Mouse (Mus musculus): ENCODE results near the gene Rgs3. TPM values are rescaled to one million over a fixed set of nuclear protein-coding genes. Genes with fewer than 3 reads are reported as not detected.
"Not testable (repeated sequence)": the region's sequence is repeated elsewhere in the genome, so short reads cannot be mapped to it uniquely, and the experiment has no call there.

Rgs3 gene
- polyA plus RNA-seq, 1 experiment from 2014 or later, result 31.3 TPM

DNA sequence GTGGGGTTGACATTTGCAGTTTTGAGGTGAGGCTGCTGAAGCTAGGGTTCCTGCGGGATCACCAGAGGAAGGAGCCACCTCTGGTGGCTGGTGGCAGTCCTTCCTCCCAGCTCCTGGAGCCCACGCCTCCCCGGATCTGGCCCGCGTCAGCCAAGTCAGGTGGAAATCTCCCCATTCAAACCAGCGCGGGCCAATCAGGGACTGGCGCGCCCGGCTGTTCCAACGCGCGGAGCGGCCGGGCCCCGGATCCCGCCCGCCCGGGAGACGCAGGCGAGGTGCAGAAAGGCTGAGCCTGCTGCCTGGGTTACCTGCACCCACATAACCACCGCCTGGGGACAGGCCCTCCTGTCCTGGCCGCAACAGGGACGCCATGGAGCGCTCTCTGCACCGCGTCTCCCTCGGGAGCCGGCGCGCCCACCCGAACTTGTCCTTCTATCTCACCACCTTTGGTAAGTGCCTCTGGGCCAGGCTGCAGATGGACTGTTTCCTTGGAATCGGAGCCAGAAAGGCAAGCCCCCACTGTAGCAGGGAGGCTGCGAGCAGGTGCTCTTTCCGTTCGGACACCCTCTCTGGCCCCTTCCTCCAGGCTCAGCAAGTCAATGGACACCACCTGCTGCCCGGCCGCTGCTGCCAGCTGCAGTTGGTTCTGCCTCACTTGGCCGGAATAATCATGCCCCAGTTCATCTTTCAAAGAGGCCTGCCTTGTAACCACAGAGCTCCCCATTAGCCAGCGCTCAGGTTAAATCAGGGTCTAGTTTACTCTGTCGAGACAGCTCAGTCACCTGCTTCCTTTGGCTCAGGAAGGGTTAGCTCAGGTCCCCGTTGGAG lies 23.8 kb downstream of the Rgs3 start:
- Histone ChIP-seq H3K27ac (ENCODE audit: low read depth, low read length) (peak overlapping the region; percentile 75), H3K27me3 (ENCODE audit: control insufficient read depth, insufficient read depth, low read length) (peaks cover 8% of the 10 kb centered on the region; the same call in 1 of the 2 replicates), H3K4me2 (replicated peaks; ENCODE audit: low read depth, low read length) (peak overlapping the region; percentile 97), H3K9me3 (ENCODE audit: control insufficient read depth, low read length) (no peaks in the 10 kb centered on the region), H3K4me3 (ENCODE audit: low read depth, low read length) (peak overlapping the region; percentile 55), H3K36me3 (ENCODE audit: control insufficient read depth, insufficient read depth, low read length) (no peaks in the 10 kb centered on the region; the same call in 1 of the 2 replicates), H3K4me1 (replicated peaks; ENCODE audit: control insufficient read depth, insufficient read depth, low read length) (peaks cover 14% of the 10 kb centered on the region; the same call in 1 of the 2 replicates), H3K9ac (ENCODE audit: low read depth, low read length) (peak overlapping the region; percentile 75)
- 3% methylated on average over 42 of the region's 42 CpGs for WGBS
- peak; percentile 78 for DNase-seq (ENCODE audit: low spot score)
- peak; percentile 92 for ATAC-seq (ENCODE audit: low FRiP score)

DNA sequence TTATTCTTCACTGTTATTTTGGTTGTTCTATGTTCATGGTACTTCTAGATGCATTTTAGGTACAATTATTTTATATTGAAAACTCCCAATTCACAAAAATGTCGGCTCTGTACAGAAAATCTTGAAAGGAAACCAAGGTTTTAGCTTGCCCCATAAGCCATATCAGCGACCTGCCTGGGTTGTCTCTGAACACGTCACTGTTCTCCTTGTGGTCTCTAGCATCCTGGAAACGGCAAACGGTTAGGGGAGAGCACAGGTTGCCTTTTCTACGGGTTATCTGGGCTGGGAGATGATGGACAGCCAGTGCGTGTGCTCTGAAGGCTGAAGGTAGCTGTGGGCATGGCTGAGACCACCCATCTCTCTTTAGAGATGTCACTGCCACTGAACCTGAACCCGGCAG lies 27.4 kb downstream of the Rgs3 start:
- no peak overlapping the region for H3K4me2 ChIP-seq (replicated peaks; ENCODE audit: low read depth, low read length)

DNA sequence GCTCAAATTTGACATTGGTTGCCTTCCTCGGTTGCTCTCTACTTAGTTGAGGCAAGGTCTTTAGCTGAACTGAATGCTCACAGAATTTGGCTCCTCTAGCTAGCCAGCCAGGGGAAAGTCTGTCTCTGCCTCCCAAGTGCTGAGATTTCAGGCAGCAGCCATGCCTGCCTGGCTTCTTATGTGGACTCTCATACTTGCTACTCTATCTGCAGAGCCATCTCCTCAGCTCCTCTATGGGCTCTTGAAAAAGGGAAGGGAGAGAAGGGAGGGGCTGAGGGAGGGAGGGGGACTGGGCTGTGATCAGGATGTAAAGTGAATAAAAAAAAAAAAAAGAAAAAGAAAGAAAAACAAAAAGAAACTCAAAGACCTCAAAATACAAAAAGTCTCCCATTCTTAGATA lies 31.2 kb downstream of the Rgs3 start:
- no peak for ATAC-seq (ENCODE audit: low FRiP score)
- 95% methylated on average over 1 of the region's 1 CpGs for WGBS
- no peaks in the 10 kb centered on the region for H3K27me3 ChIP-seq (ENCODE audit: control insufficient read depth, insufficient read depth, low read length)
- no peak overlapping the region for H3K4me3 ChIP-seq (ENCODE audit: low read depth, low read length)
- no peaks in the 10 kb centered on the region; the same call in 1 of the 2 replicates for H3K36me3 ChIP-seq (ENCODE audit: control insufficient read depth, insufficient read depth, low read length)
- H3K27ac ChIP-seq (ENCODE audit: low read depth, low read length), result no peak overlapping the region
- H3K4me2 ChIP-seq (replicated peaks; ENCODE audit: low read depth, low read length), result no peak overlapping the region
- no peak overlapping the region for H3K9ac ChIP-seq (ENCODE audit: low read depth, low read length)
- H3K4me1 ChIP-seq (replicated peaks; ENCODE audit: control insufficient read depth, insufficient read depth, low read length), result peaks cover 4% of the 10 kb centered on the region; the same call in 1 of the 2 replicates
- H3K9me3 ChIP-seq (ENCODE audit: control insufficient read depth, low read length), result no peaks in the 10 kb centered on the region
- no peak for DNase-seq (ENCODE audit: low spot score)

More for the DNA sequence above, 27.4 kb downstream of the Rgs3 start:
- 92% methylated on average over 8 of the region's 8 CpGs for WGBS
- no peaks in the 10 kb centered on the region; the same call in 1 of the 2 replicates for H3K36me3 ChIP-seq (ENCODE audit: control insufficient read depth, insufficient read depth, low read length)
- H3K9ac ChIP-seq (ENCODE audit: low read depth, low read length), result no peak overlapping the region
- H3K4me3 ChIP-seq (ENCODE audit: low read depth, low read length), result no peak overlapping the region
- no peak for DNase-seq (ENCODE audit: low spot score)
- no peak overlapping the region for H3K27ac ChIP-seq (ENCODE audit: low read depth, low read length)
- ATAC-seq (ENCODE audit: low FRiP score), result no peak
- H3K9me3 ChIP-seq (ENCODE audit: control insufficient read depth, low read length), result no peaks in the 10 kb centered on the region
- peaks cover 8% of the 10 kb centered on the region; the same call in 1 of the 2 replicates for H3K27me3 ChIP-seq (ENCODE audit: control insufficient read depth, insufficient read depth, low read length)
- H3K4me1 ChIP-seq (replicated peaks; ENCODE audit: control insufficient read depth, insufficient read depth, low read length), result peaks cover 18% of the 10 kb centered on the region; the same call in 1 of the 2 replicates

DNA sequence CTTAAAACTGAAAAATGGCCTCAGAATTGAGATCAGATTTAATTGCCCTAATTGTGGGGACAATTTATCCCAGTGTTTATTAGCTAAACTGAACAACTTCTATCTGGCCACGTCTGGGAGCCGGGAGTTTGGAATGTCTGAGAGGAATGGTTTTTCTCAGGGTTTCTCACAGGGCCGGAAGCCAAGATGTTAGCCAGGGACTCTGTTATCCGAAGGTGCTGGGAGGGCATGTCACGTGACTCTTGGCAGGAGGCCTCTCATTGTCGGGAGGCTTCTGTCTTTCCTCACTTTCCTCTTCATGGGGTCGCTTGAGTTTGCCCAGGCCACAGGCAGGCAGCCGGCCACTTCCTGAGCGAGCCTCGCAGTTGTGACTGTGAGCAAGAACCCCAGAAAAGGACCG lies 31.7 kb downstream of the Rgs3 start:
- DNase-seq (ENCODE audit: low spot score) (peak; percentile 32), ATAC-seq (ENCODE audit: low FRiP score) (no peak)
- Histone ChIP-seq H3K27me3 (ENCODE audit: control insufficient read depth, insufficient read depth, low read length) (no peaks in the 10 kb centered on the region), H3K27ac (ENCODE audit: low read depth, low read length) (no peak overlapping the region), H3K9ac (ENCODE audit: low read depth, low read length) (no peak overlapping the region), H3K36me3 (ENCODE audit: control insufficient read depth, insufficient read depth, low read length) (no peaks in the 10 kb centered on the region), H3K4me1 (replicated peaks; ENCODE audit: control insufficient read depth, insufficient read depth, low read length) (peaks cover 4% of the 10 kb centered on the region; the same call in 1 of the 2 replicates), H3K9me3 (ENCODE audit: control insufficient read depth, low read length) (no peaks in the 10 kb centered on the region), H3K4me2 (replicated peaks; ENCODE audit: low read depth, low read length) (no peak overlapping the region), H3K4me3 (ENCODE audit: low read depth, low read length) (no peak overlapping the region)
- WGBS, result 9% methylated on average over 11 of the region's 11 CpGs

DNA sequence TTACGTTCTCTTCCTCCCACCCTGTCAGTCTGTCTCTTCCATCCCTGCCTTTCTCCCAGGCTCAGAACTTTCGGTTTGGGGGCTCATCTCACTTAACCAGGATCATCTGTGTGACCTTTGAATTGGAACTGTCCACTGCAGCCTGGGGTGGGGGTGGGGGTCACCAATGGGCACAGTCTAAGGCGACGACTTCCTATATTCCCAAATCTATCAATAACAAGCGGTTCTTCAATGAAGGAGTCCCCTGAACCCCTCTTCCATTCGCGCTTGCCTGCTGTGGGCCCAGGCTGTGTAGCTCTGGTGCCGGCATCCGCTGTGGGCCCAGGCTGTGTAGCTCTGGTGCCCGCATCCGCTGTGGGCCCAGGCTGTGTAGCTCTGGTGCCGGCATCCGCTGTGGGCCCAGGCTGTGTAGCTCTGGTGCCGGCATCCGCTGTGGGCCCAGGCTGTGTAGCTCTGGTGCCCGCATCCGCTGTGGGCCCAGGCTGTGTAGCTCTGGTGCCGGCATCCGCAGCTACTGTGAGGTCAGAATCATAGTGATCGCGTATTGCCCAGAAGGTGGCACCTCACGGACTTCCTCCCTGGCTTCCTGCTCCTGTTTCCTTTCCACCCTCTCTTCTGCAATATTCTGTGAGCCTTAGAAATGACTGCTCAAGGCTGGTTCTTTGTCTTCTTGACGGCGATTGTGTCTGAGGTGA lies 34.0 kb downstream of the Rgs3 start:
- not testable (repeated sequence) for H3K4me3 ChIP-seq (ENCODE audit: low read depth, low read length); H3K27ac ChIP-seq (ENCODE audit: low read depth, low read length); H3K4me1 ChIP-seq (replicated peaks; ENCODE audit: control insufficient read depth, insufficient read depth, low read length); DNase-seq (ENCODE audit: low spot score); H3K4me2 ChIP-seq (replicated peaks; ENCODE audit: low read depth, low read length); H3K9ac ChIP-seq (ENCODE audit: low read depth, low read length); H3K9me3 ChIP-seq (ENCODE audit: control insufficient read depth, low read length); H3K36me3 ChIP-seq (ENCODE audit: control insufficient read depth, insufficient read depth, low read length); H3K27me3 ChIP-seq (ENCODE audit: control insufficient read depth, insufficient read depth, low read length); ATAC-seq (ENCODE audit: low FRiP score)
- 94% methylated on average over 24 of the region's 24 CpGs for whole genome bisulfite sequencing

DNA sequence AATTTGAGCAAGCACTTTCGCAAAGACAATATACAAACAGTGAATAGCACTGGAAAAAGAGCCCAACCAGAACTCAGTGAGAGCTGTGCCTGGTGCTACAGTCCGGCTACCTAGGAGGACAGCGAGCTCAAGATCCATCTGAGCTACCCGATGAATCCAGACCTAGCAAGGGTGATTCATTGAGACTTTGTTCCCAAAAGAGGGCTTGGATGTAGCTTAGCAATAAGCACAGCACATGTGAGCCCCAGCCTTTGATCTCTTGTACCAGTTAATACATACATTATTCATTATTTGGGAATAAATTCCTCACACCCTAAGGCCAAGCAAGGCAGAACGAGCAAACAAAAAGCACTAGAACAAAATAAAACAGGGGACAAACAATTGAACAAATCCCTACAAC lies 34.8 kb downstream of the Rgs3 start:
- H3K36me3 ChIP-seq (ENCODE audit: control insufficient read depth, insufficient read depth, low read length), result no peaks in the 10 kb centered on the region
- H3K27ac ChIP-seq (ENCODE audit: low read depth, low read length), result no peak overlapping the region
- DNase-seq (ENCODE audit: low spot score), result peak; percentile 15
- no peak for ATAC-seq (ENCODE audit: low FRiP score)
- H3K27me3 ChIP-seq (ENCODE audit: control insufficient read depth, insufficient read depth, low read length), result no peaks in the 10 kb centered on the region
- peaks cover 4% of the 10 kb centered on the region; the same call in 1 of the 2 replicates for H3K4me1 ChIP-seq (replicated peaks; ENCODE audit: control insufficient read depth, insufficient read depth, low read length)
- no peak overlapping the region for H3K4me2 ChIP-seq (replicated peaks; ENCODE audit: low read depth, low read length)
- H3K9me3 ChIP-seq (ENCODE audit: control insufficient read depth, low read length), result no peaks in the 10 kb centered on the region
- no peak overlapping the region for H3K4me3 ChIP-seq (ENCODE audit: low read depth, low read length)
- H3K9ac ChIP-seq (ENCODE audit: low read depth, low read length), result no peak overlapping the region
- 64% methylated on average over 5 of the region's 5 CpGs for WGBS

DNA sequence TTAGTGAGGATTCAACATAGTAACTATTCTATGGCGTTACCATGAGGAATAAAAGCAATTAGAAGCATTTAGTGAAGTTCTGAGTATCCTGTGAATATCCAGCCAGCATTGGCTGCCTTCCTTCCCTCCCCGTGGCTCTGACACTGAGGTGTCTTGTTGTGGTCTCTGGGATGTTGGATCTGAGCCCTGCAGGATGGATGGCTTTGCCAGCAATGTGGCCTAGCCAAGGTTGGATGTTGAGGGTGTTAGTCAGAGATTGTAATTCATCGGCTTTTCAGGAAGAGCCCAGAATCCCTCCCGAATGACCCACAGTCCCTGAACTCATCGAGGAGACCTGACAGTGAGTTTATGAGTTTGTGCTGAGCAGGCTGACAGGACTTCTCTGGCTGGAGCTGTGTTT lies 36.4 kb downstream of the Rgs3 start:
- WGBS, result 87% methylated on average over 5 of the region's 5 CpGs
- no peak overlapping the region for H3K4me2 ChIP-seq (replicated peaks; ENCODE audit: low read depth, low read length)
- no peaks in the 10 kb centered on the region for H3K36me3 ChIP-seq (ENCODE audit: control insufficient read depth, insufficient read depth, low read length)
- no peaks in the 10 kb centered on the region for H3K27me3 ChIP-seq (ENCODE audit: control insufficient read depth, insufficient read depth, low read length)
- H3K9me3 ChIP-seq (ENCODE audit: control insufficient read depth, low read length), result no peaks in the 10 kb centered on the region
- ATAC-seq (ENCODE audit: low FRiP score) (no peak), DNase-seq (ENCODE audit: low spot score) (no peak)
- H3K9ac ChIP-seq (ENCODE audit: low read depth, low read length), result no peak overlapping the region
- H3K4me1 ChIP-seq (replicated peaks; ENCODE audit: control insufficient read depth, insufficient read depth, low read length), result peaks cover 4% of the 10 kb centered on the region; the same call in 1 of the 2 replicates
- H3K4me3 ChIP-seq (ENCODE audit: low read depth, low read length), result no peak overlapping the region
- no peak overlapping the region for H3K27ac ChIP-seq (ENCODE audit: low read depth, low read length)

DNA sequence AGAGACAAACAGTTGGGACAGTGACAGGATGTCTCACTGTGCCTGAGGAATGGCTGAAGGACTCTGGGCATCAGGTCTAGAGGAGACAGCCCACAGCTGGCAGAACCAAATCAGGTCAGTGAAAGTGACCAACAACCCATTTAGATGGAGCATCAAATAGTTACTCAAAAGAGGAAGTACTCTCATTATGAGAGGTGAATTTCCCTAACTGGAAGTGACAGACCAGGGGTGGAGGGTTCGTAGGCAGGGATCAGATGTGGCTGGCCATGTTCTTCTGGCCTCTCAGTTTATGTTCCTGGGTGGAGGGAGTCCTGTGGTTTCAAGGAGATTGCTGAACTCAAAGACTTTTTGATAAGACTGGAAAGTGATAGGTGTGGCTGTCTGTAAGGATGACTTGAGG lies 40.9 kb downstream of the Rgs3 start:
- Histone ChIP-seq H3K36me3 (ENCODE audit: control insufficient read depth, insufficient read depth, low read length) (no peaks in the 10 kb centered on the region), H3K4me1 (replicated peaks; ENCODE audit: control insufficient read depth, insufficient read depth, low read length) (no peaks in the 10 kb centered on the region), H3K9ac (ENCODE audit: low read depth, low read length) (no peak overlapping the region), H3K27me3 (ENCODE audit: control insufficient read depth, insufficient read depth, low read length) (no peaks in the 10 kb centered on the region), H3K4me3 (ENCODE audit: low read depth, low read length) (no peak overlapping the region), H3K9me3 (ENCODE audit: control insufficient read depth, low read length) (no peaks in the 10 kb centered on the region), H3K4me2 (replicated peaks; ENCODE audit: low read depth, low read length) (no peak overlapping the region), H3K27ac (ENCODE audit: low read depth, low read length) (no peak overlapping the region)
- ATAC-seq (ENCODE audit: low FRiP score) (no peak), DNase-seq (ENCODE audit: low spot score) (no peak)
- 79% methylated on average over 1 of the region's 1 CpGs for WGBS
